Mouse (Mus musculus) limb, embryonic 12.5 days (tissue): ENCODE results near the gene Gpr62. TPM values are rescaled to one million over a fixed set of nuclear protein-coding genes. Genes with fewer than 3 reads are reported as not detected.
A peak's percentile ranks its signal among the peaks of the same experiment; 100 is the strongest.

Experiments used
- ATAC-seq: fragments of 200-750 bp; cut with Nextera tagmentation; 2 replicates; pipeline ENCODE4 v1.8.0; 2017; ENCODE audit warnings: low read depth, moderate TSS enrichment; ENCODE audit not compliant: insufficient number of reproducible peaks, insufficient read depth, low FRiP score, low TSS enrichment
- H3K27ac ChIP-seq: fragments of 300-500 bp; sonication (generic); 2 replicates; pipeline ENCODE4 v1.5.1; 2016; ENCODE audit warnings: mild to moderate bottlenecking, moderate library complexity
- H3K27me3 ChIP-seq: fragments of 300-500 bp; sonication (generic); 2 replicates; pipeline ENCODE4 v1.6.1; 2016; ENCODE audit warnings: mild to moderate bottlenecking, moderate library complexity
- H3K36me3 ChIP-seq: fragments of 300-500 bp; sonication (generic); 2 replicates; pipeline ENCODE4 v1.6.1; 2016; ENCODE audit warnings: mild to moderate bottlenecking, moderate library complexity
- H3K4me1 ChIP-seq: fragments of 300-500 bp; sonication (generic); replicated peaks from 2 replicates; pipeline ENCODE4 v1.6.1; 2016
- H3K4me2 ChIP-seq: fragments of 300-500 bp; sonication (generic); 2 replicates; pipeline ENCODE4 v1.6.1; 2016; ENCODE audit warnings: mild to moderate bottlenecking, moderate library complexity
- H3K4me3 ChIP-seq: fragments of 300-500 bp; sonication (generic); replicated peaks from 2 replicates; pipeline ENCODE4 v1.5.1; 2016; ENCODE audit warnings: mild to moderate bottlenecking
- H3K9ac ChIP-seq: fragments of 300-500 bp; sonication (generic); replicated peaks from 2 replicates; pipeline ENCODE4 v1.6.1; 2016; ENCODE audit warnings: mild to moderate bottlenecking, moderate library complexity
- H3K9me3 ChIP-seq: fragments of 300-500 bp; sonication (generic); 2 replicates; pipeline ENCODE4 v1.6.1; 2016; ENCODE audit warnings: mild to moderate bottlenecking, moderate library complexity
- WGBS: fragments of 180-500 bp; shearing (Covaris S2); methylation state at CpG from one replicate; pipeline ENCODE4 v1.1.7; 2016; 5-methylcytosine and 5-hydroxymethylcytosine counted together
- polyA plus RNA-seq: library from polyadenylated mRNA; unstranded; fragments of >200 nt; fragmentation: Nextera tagmentation; extraction: Ambion mirVana; gene quantifications from 2 replicates; pipeline ENCODE4 v1.2.1, GENCODE M21; 2016

Gpr62 gene
- polyA plus RNA-seq, 1 experiment from 2014 or later = 0.90 TPM

DNA sequence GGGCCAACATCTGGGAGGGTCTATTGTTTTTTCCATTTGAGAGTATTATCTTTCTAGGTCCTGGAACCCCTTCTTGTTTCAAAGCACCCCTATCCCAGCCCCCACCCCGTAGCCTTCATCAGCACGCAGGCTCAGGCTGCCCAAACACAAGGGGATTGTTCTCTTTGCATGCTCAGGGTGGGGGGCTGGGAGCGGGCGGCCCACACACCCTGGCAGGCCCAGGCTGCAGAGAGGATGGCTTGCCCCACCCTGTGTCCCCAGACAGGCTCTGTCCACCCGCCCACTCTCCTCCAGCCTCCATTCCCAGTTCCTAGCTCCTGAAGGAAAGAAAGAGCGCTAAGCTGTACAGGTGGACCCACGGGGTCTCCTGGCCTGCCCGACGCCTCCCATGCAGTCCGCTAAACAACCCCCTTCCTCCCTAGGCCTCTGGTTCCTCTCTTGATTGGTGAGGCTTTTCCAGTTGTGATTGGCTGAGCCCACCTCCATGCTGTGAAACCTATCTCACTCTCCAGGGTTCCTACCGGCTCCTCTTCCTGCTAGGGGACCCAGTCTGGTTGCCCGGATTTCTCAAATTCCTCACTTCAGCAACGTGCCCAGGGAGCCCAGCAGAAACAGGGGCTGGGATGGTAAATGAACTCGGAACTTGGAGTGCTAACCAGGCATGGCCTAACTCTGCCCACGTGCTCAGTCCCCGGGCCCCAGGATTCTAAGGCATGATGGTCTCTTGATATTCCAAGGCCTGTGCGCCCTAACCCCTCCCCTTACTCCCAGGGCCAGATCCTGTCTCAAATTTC, 10.7 kb downstream of the Gpr62 start:
- Histone ChIP-seq H3K27me3 (no peaks in the 10 kb centered on the region), H3K9ac (peak overlapping the region; percentile 88), H3K4me3 (peak overlapping the region; percentile 81), H3K4me2 (peak overlapping the region; percentile 96), H3K9me3 (no peaks in the 10 kb centered on the region), H3K4me1 (peaks cover 75% of the 10 kb centered on the region), H3K27ac (peak overlapping the region; percentile 94), H3K36me3 (peaks cover 29% of the 10 kb centered on the region)
- ATAC-seq = 0 out of 2 replicates have a peak, but pooled peaks have one; percentile 17
- WGBS = under 1% methylated on average over 17 of the region's 17 CpGs

GRCm38 (mm10) chr9:106454071-106454761, 11.5 kb downstream of the Gpr62 start:
- Histone ChIP-seq H3K27me3 (no peaks in the 10 kb centered on the region), H3K4me1 (peaks cover 74% of the 10 kb centered on the region)
- WGBS = 0% methylated on average over 17 of the region's 20 CpGs

DNA sequence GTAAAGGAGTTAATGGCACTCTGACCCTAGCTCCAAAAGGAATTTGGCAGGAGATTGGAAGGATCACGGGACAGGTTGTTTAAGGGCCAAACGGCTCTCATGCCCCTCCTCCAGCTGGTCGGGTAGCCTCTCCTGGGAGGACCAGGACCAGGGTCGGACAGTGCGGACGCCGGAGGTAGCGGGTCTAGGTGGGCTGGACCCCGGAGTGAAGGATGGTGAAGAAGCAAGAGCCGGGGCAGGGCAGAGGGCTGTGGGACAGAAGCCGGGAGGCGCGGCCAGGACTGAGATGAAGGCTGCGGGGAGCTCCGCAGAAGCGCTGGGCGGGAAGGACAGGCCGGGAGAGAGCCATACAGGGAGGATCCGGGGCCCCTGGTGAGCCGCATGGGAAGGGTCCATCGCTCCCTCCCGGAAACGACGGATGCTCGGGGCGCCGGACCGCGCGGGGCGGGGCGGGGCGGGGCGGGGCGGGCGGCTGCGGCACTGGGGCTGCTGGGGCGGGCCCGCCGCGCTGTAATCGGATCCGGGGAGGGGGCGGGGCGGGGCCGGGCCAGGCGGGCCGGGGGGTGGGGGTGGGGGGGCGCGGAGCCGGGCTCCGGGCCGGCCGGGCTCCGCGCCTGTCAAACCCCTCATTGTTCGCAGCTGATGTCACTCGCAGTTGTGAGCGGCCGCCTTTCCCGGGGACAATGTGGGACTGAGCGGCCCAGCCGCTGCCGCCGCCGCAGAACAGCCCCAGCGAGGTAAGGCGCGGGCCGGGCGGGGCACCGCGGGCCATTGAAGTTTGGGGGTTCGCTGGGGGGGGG, 12.3 kb downstream of the Gpr62 start, which contains the start of gene Pcbp4:
Pcbp4 (plus strand) TSS at position 21 of the 800 bp plus-strand sequence.
- Histone ChIP-seq H3K4me3 (peak within 1 kb of the TSS; percentile 81), H3K9me3 (no peaks in the 10 kb centered on the region), H3K4me1 (peaks cover 80% of the 10 kb centered on the region), H3K27ac (peak within 1 kb of the TSS; percentile 94), H3K27me3 (no peaks in the 10 kb centered on the region), H3K9ac (peak within 1 kb of the TSS; percentile 88), H3K36me3 (peaks cover 21% of the 10 kb centered on the region; the same call in 1 of the 2 replicates), H3K4me2 (peak within 1 kb of the TSS; percentile 96)
- WGBS = 2% methylated on average over 54 of the region's 74 CpGs
- ATAC-seq = peak; percentile 56

More at GRCm38 (mm10) chr9:106454071-106454761, 11.5 kb downstream of the Gpr62 start:
- Histone ChIP-seq H3K4me3 (peak overlapping the region; percentile 81), H3K9me3 (no peaks in the 10 kb centered on the region), H3K27ac (peak overlapping the region; percentile 94), H3K4me2 (peak overlapping the region; percentile 96), H3K36me3 (peaks cover 25% of the 10 kb centered on the region; the same call in 1 of the 2 replicates), H3K9ac (peak overlapping the region; percentile 88)
- no peak; the same call in 1 of the 2 replicates for ATAC-seq

GRCm38 (mm10) chr9:106452821-106453220, 12.9 kb downstream of the Gpr62 start:
- Histone ChIP-seq H3K9ac (peak overlapping the region; percentile 88), H3K27ac (peak overlapping the region; percentile 94), H3K27me3 (no peaks in the 10 kb centered on the region), H3K4me3 (peak overlapping the region; percentile 81), H3K36me3 (peaks cover 17% of the 10 kb centered on the region; the same call in 1 of the 2 replicates), H3K4me2 (peak overlapping the region; percentile 96), H3K4me1 (peaks cover 81% of the 10 kb centered on the region), H3K9me3 (no peaks in the 10 kb centered on the region)
- ATAC-seq = no peak
- WGBS = 0% methylated on average over 7 of the region's 7 CpGs

- ATAC-seq = no peak
- H3K9ac ChIP-seq = peak overlapping the region; percentile 40; the same call in 1 of the 2 replicates
Measured at GRCm38 (mm10) chr9:106452351-106452750, 13.4 kb downstream of the Gpr62 start.

DNA sequence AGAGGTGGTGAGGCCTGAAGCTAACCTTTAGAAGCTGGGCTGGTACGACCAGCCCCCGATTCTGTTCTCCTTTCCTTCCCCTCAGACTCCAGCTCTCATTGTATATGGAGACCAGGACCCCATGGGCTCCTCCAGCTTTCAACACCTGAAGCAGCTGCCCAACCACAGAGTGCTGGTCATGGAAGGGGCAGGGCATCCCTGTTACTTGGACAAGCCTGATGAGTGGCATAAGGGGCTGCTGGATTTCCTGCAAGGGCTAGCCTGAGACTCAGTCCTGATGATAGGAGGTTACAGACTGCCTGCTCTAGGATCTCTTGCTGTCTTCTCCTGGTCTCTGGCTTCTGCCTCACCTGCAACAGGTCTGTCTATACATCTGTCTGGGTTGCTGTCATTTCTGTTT, 13.8 kb downstream of the Gpr62 start:
- Histone ChIP-seq H3K4me2 (peak overlapping the region; percentile 96; the same call in 1 of the 2 replicates), H3K27ac (no peak overlapping the region), H3K9me3 (no peaks in the 10 kb centered on the region), H3K4me3 (0 out of 2 replicates have a peak overlapping the region, but pooled peaks have one; percentile 81), H3K9ac (no peak overlapping the region), H3K4me1 (peaks cover 78% of the 10 kb centered on the region), H3K27me3 (no peaks in the 10 kb centered on the region), H3K36me3 (peaks cover 9% of the 10 kb centered on the region; the same call in 1 of the 2 replicates)
- WGBS = 36% methylated on average over 2 of the region's 2 CpGs
- no peak for ATAC-seq

More at GRCm38 (mm10) chr9:106452351-106452750, 13.4 kb downstream of the Gpr62 start:
- peak overlapping the region; percentile 81 for H3K4me3 ChIP-seq
- peak overlapping the region; percentile 94; the same call in 1 of the 2 replicates for H3K27ac ChIP-seq
- H3K9me3 ChIP-seq = no peaks in the 10 kb centered on the region
- H3K27me3 ChIP-seq = no peaks in the 10 kb centered on the region
- H3K4me1 ChIP-seq = peaks cover 79% of the 10 kb centered on the region
- peaks cover 13% of the 10 kb centered on the region; the same call in 1 of the 2 replicates for H3K36me3 ChIP-seq
- peak overlapping the region; percentile 96 for H3K4me2 ChIP-seq
- WGBS = 13% methylated on average over 6 of the region's 6 CpGs

DNA sequence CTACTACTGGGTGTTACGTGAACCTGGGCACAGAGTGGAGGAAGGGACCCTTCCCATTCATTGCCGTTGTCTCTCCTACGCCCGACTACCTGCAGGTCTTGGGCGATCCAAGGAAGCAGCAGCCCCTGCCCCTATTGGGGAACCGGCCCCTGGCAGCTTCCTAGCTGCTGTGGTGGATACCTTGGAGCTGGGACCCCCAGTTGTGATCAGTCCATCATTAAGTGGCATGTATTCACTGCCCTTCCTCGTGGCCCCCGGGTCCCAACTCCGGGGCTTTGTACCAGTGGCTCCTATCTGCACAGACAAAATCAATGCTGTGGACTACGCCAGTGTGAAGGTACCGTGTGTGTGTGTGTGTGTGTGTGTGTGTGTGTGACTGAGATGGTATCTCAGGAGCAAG, 14.4 kb downstream of the Gpr62 start:
- Histone ChIP-seq H3K27ac (peak overlapping the region; percentile 29; the same call in 1 of the 2 replicates), H3K9me3 (no peaks in the 10 kb centered on the region), H3K4me3 (no peak overlapping the region), H3K27me3 (no peaks in the 10 kb centered on the region), H3K9ac (no peak overlapping the region; the same call in 1 of the 2 replicates), H3K4me1 (peaks cover 74% of the 10 kb centered on the region), H3K4me2 (peak overlapping the region; percentile 23; the same call in 1 of the 2 replicates), H3K36me3 (peaks cover 3% of the 10 kb centered on the region; the same call in 1 of the 2 replicates)
- no peak for ATAC-seq
- 71% methylated on average over 11 of the region's 11 CpGs for WGBS

GRCm38 (mm10) chr9:106450661-106451060, 15.1 kb downstream of the Gpr62 start:
- no peak for ATAC-seq
- Histone ChIP-seq H3K9me3 (no peaks in the 10 kb centered on the region), H3K4me3 (no peak overlapping the region), H3K9ac (no peak overlapping the region; the same call in 1 of the 2 replicates), H3K27me3 (no peaks in the 10 kb centered on the region), H3K27ac (peak overlapping the region; percentile 29; the same call in 1 of the 2 replicates), H3K4me1 (peaks cover 73% of the 10 kb centered on the region), H3K36me3 (no peaks in the 10 kb centered on the region), H3K4me2 (peak overlapping the region; percentile 23)
- WGBS = 5% methylated on average over 9 of the region's 9 CpGs

DNA sequence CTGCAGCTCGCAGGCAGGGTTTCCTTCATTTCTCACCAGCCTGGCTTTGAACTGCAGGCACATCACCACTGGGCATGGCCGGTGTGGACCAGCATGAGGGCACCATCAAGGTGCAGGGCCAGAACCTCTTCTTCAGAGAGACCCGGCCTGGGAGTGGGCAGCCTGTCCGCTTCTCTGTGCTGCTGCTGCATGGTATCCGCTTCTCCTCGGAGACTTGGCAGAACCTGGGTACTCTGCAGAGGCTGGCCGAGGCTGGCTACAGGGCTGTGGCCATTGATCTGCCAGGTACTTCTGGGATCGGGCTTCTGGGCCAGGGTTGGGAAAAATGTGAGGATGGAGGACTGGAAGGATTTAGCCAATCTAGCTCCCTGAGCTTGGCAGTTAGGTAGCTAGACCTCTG, 15.8 kb downstream of the Gpr62 start:
- Histone ChIP-seq H3K4me3 (no peak overlapping the region), H3K9me3 (no peaks in the 10 kb centered on the region), H3K4me2 (peak overlapping the region; percentile 23), H3K27me3 (no peaks in the 10 kb centered on the region), H3K27ac (0 out of 2 replicates have a peak overlapping the region, but pooled peaks have one; percentile 29), H3K9ac (no peak overlapping the region), H3K4me1 (peaks cover 68% of the 10 kb centered on the region), H3K36me3 (no peaks in the 10 kb centered on the region)
- ATAC-seq = no peak
- 85% methylated on average over 8 of the region's 8 CpGs for WGBS

- Histone ChIP-seq H3K4me3 (peak overlapping the region; percentile 47), H3K9me3 (no peaks in the 10 kb centered on the region), H3K36me3 (no peaks in the 10 kb centered on the region), H3K4me2 (peak overlapping the region; percentile 84), H3K9ac (peak overlapping the region; percentile 63), H3K4me1 (peaks cover 63% of the 10 kb centered on the region), H3K27ac (0 out of 2 replicates have a peak overlapping the region, but pooled peaks have one; percentile 51), H3K27me3 (no peaks in the 10 kb centered on the region)
- ATAC-seq = peak; percentile 23; the same call in 1 of the 2 replicates
- WGBS = 2% methylated on average over 23 of the region's 23 CpGs
Measured at GRCm38 (mm10) chr9:106448498-106449031, 17.2 kb downstream of the Gpr62 start.
